Mouse (Mus musculus) neural tube, embryonic 12.5 days (tissue): ENCODE results near the gene Ppp4r3a. TPM values are rescaled to one million over a fixed set of nuclear protein-coding genes. Genes with fewer than 3 reads are reported as not detected.
"Not testable (repeated sequence)": the region's sequence is repeated elsewhere in the genome, so short reads cannot be mapped to it uniquely, and the experiment has no call there.

ENCODE experiments used
- ATAC-seq: fragments of 200-750 bp; cut with Nextera tagmentation; 2 replicates; pipeline ENCODE4 v1.8.0; 2017; ENCODE audit warnings: low read depth, mild to moderate bottlenecking, moderate TSS enrichment, moderate library complexity; ENCODE audit not compliant: low FRiP score
- H3K27ac ChIP-seq: fragments of 300-500 bp; sonication (generic); 2 replicates; pipeline ENCODE4 v1.5.1; 2016
- H3K27me3 ChIP-seq: fragments of 300-500 bp; sonication (generic); replicated peaks from 2 replicates; pipeline ENCODE4 v1.6.1; 2016; ENCODE audit warnings: mild to moderate bottlenecking
- H3K36me3 ChIP-seq: fragments of 300-500 bp; sonication (generic); 2 replicates; pipeline ENCODE4 v1.6.1; 2016; ENCODE audit warnings: mild to moderate bottlenecking
- H3K4me1 ChIP-seq: fragments of 300-500 bp; sonication (generic); 2 replicates; pipeline ENCODE4 v1.6.1; 2016
- H3K4me2 ChIP-seq: fragments of 300-500 bp; sonication (generic); replicated peaks from 2 replicates; pipeline ENCODE4 v1.6.1; 2016; ENCODE audit warnings: mild to moderate bottlenecking
- H3K4me3 ChIP-seq: fragments of 300-500 bp; sonication (generic); 2 replicates; pipeline ENCODE4 v1.5.1; 2016
- H3K9ac ChIP-seq: fragments of 300-500 bp; sonication (generic); 2 replicates; pipeline ENCODE4 v1.6.1; 2016; ENCODE audit warnings: mild to moderate bottlenecking
- H3K9me3 ChIP-seq: fragments of 300-500 bp; sonication (generic); 2 replicates; pipeline ENCODE4 v1.6.1; 2016; ENCODE audit warnings: mild to moderate bottlenecking
- WGBS: fragments of 180-500 bp; shearing (Covaris S2); methylation state at CpG from one replicate; pipeline ENCODE4 v1.1.7; 2016; 5-methylcytosine and 5-hydroxymethylcytosine counted together
- polyA plus RNA-seq: library from polyadenylated mRNA; unstranded; fragments of >200 nt; fragmentation: Nextera tagmentation; extraction: Ambion mirVana; gene quantifications from 2 replicates; pipeline ENCODE4 v1.2.1, GENCODE M21; 2016

The Ppp4r3a gene
- 64.8 and 67.4 TPM in 2 replicates for polyA plus RNA-seq

- H3K9ac ChIP-seq = peak within 1 kb of the TSS; percentile 99
- under 1% methylated on average over 90 of the region's 90 CpGs for whole genome bisulfite sequencing
- H3K27me3 ChIP-seq = no peaks in the 10 kb centered on the region
- peak within 1 kb of the TSS; percentile 82 for H3K4me2 ChIP-seq
- peaks cover 17% of the 10 kb centered on the region for H3K4me1 ChIP-seq
- peak within 1 kb of the TSS; percentile 99 for H3K4me3 ChIP-seq
- H3K9me3 ChIP-seq = no peaks in the 10 kb centered on the region
- no peaks in the 10 kb centered on the region for H3K36me3 ChIP-seq
- H3K27ac ChIP-seq = peak within 1 kb of the TSS; percentile 98
- peak; percentile 98 for ATAC-seq
These were observed at the start of gene Ppp4r3a for GRCm38 (mm10) chr12:101083076-101083838. TSS of gene Ppp4r3a (minus strand) at chr12:101083702.

- 31% methylated on average over 1 of the region's 1 CpGs for WGBS
- Histone ChIP-seq H3K9me3 (no peaks in the 10 kb centered on the region), H3K36me3 (no peaks in the 10 kb centered on the region), H3K27me3 (no peaks in the 10 kb centered on the region), H3K4me1 (no peaks in the 10 kb centered on the region), H3K27ac (no peak overlapping the region), H3K4me3 (no peak overlapping the region), H3K4me2 (no peak overlapping the region), H3K9ac (no peak overlapping the region)
- ATAC-seq = no peak
These were observed 39.5 kb upstream of the Ppp4r3a start for GRCm38 (mm10) chr12:101123013-101123412.

- not testable (repeated sequence) for H3K9me3 ChIP-seq, H3K4me1 ChIP-seq, H3K36me3 ChIP-seq, H3K9ac ChIP-seq, H3K4me3 ChIP-seq, H3K27me3 ChIP-seq, ATAC-seq, H3K4me2 ChIP-seq, H3K27ac ChIP-seq
- WGBS = 77% methylated on average over 4 of the region's 4 CpGs
These were observed 38.6 kb upstream of the Ppp4r3a start for GRCm38 (mm10) chr12:101122066-101122465.

- not testable (repeated sequence) for H3K4me1 ChIP-seq, H3K36me3 ChIP-seq, H3K27me3 ChIP-seq, H3K4me2 ChIP-seq, H3K9me3 ChIP-seq, H3K27ac ChIP-seq, H3K9ac ChIP-seq, ATAC-seq, H3K4me3 ChIP-seq
- 80% methylated on average over 3 of the region's 3 CpGs for WGBS
These were observed 26.5 kb upstream of the Ppp4r3a start for GRCm38 (mm10) chr12:101109794-101110585.

- Histone ChIP-seq H3K4me3 (no peak overlapping the region), H3K27me3 (no peaks in the 10 kb centered on the region), H3K9ac (no peak overlapping the region), H3K36me3 (no peaks in the 10 kb centered on the region), H3K4me1 (no peaks in the 10 kb centered on the region), H3K9me3 (no peaks in the 10 kb centered on the region), H3K27ac (no peak overlapping the region), H3K4me2 (no peak overlapping the region)
- WGBS = 91% methylated on average over 1 of the region's 1 CpGs
- no peak for ATAC-seq
These were observed 24.2 kb upstream of the Ppp4r3a start for GRCm38 (mm10) chr12:101107722-101108121.

GRCm38 (mm10) chr12:101105571-101105970 is 22.1 kb upstream of the Ppp4r3a start:
- Histone ChIP-seq H3K36me3 (no peaks in the 10 kb centered on the region), H3K4me3 (no peak overlapping the region), H3K4me2 (no peak overlapping the region), H3K9me3 (no peaks in the 10 kb centered on the region), H3K27me3 (no peaks in the 10 kb centered on the region), H3K27ac (no peak overlapping the region), H3K9ac (no peak overlapping the region), H3K4me1 (no peaks in the 10 kb centered on the region)
- ATAC-seq = no peak
- WGBS = 33% methylated on average over 5 of the region's 5 CpGs

- Histone ChIP-seq H3K36me3 (no peaks in the 10 kb centered on the region), H3K4me3 (no peak overlapping the region), H3K27ac (no peak overlapping the region), H3K4me2 (no peak overlapping the region), H3K9ac (no peak overlapping the region), H3K4me1 (no peaks in the 10 kb centered on the region), H3K9me3 (no peaks in the 10 kb centered on the region), H3K27me3 (no peaks in the 10 kb centered on the region)
- WGBS = 84% methylated on average over 3 of the region's 3 CpGs
- no peak for ATAC-seq
These were observed 19.1 kb upstream of the Ppp4r3a start for GRCm38 (mm10) chr12:101102648-101103047.

- not testable (repeated sequence) for H3K27ac ChIP-seq, H3K4me1 ChIP-seq, H3K4me2 ChIP-seq, H3K27me3 ChIP-seq, H3K4me3 ChIP-seq, ATAC-seq, H3K9me3 ChIP-seq, H3K9ac ChIP-seq, H3K36me3 ChIP-seq
- WGBS = 64% methylated on average over 3 of the region's 3 CpGs
These were observed 10.2 kb upstream of the Ppp4r3a start for GRCm38 (mm10) chr12:101093678-101094077.

- H3K9me3 ChIP-seq = no peaks in the 10 kb centered on the region
- no peak overlapping the region for H3K27ac ChIP-seq
- no peaks in the 10 kb centered on the region for H3K36me3 ChIP-seq
- no peak overlapping the region for H3K4me3 ChIP-seq
- no peaks in the 10 kb centered on the region for H3K4me1 ChIP-seq
- no peaks in the 10 kb centered on the region for H3K27me3 ChIP-seq
- H3K4me2 ChIP-seq = no peak overlapping the region
- no peak for ATAC-seq
- 72% methylated on average over 1 of the region's 1 CpGs for WGBS
- H3K9ac ChIP-seq = no peak overlapping the region
These were observed 6.5 kb upstream of the Ppp4r3a start for GRCm38 (mm10) chr12:101089955-101090354.

- Histone ChIP-seq H3K4me3 (no peak overlapping the region), H3K36me3 (no peaks in the 10 kb centered on the region), H3K27ac (no peak overlapping the region), H3K4me2 (no peak overlapping the region), H3K4me1 (no peaks in the 10 kb centered on the region), H3K9ac (no peak overlapping the region), H3K27me3 (no peaks in the 10 kb centered on the region), H3K9me3 (no peaks in the 10 kb centered on the region)
- 88% methylated on average over 1 of the region's 1 CpGs for WGBS
- ATAC-seq = no peak
These were observed 3.9 kb upstream of the Ppp4r3a start for GRCm38 (mm10) chr12:101087406-101087805.

- no peak overlapping the region for H3K4me2 ChIP-seq
- no peak overlapping the region for H3K27ac ChIP-seq
These were observed 1.6 kb upstream of the Ppp4r3a start for GRCm38 (mm10) chr12:101084881-101085666.

GRCm38 (mm10) chr12:101084237-101084636 is 735 bp upstream of the Ppp4r3a start:
- Histone ChIP-seq H3K36me3 (no peaks in the 10 kb centered on the region), H3K9me3 (no peaks in the 10 kb centered on the region), H3K9ac (peak overlapping the region; percentile 99), H3K4me2 (peak overlapping the region; percentile 82), H3K27ac (peak overlapping the region; percentile 98; the same call in 1 of the 2 replicates), H3K4me1 (peaks cover 17% of the 10 kb centered on the region), H3K4me3 (peak overlapping the region; percentile 99), H3K27me3 (no peaks in the 10 kb centered on the region)
- 26% methylated on average over 4 of the region's 4 CpGs for WGBS
- ATAC-seq = no peak

More at GRCm38 (mm10) chr12:101084881-101085666, 1.6 kb upstream of the Ppp4r3a start:
- Histone ChIP-seq H3K9ac (no peak overlapping the region), H3K4me1 (peaks cover 17% of the 10 kb centered on the region), H3K9me3 (no peaks in the 10 kb centered on the region), H3K27me3 (no peaks in the 10 kb centered on the region), H3K4me3 (no peak overlapping the region), H3K36me3 (no peaks in the 10 kb centered on the region)
- 94% methylated on average over 9 of the region's 9 CpGs for WGBS
- ATAC-seq = no peak
